Mouse (Mus musculus) left cerebral cortex, adult 11 months (tissue): ENCODE data around the gene Sult6b2.

Experiments
- DNase-seq: peaks from one replicate; pipeline ENCODE4 v3.0.0; 2022; ENCODE audit warnings: low spot score

Sult6b2 gene

GRCm38 (mm10) chr6:142809373-142810098, 5.2 kb upstream of the Sult6b2 start:
- no peak for DNase-seq

- no peak for DNase-seq
These were observed 2.0 kb upstream of the Sult6b2 start for GRCm38 (mm10) chr6:142806326-142806725.

GRCm38 (mm10) chr6:142802617-142803525, 1.4 kb downstream of the Sult6b2 start:
- DNase-seq, result no peak

- no peak for DNase-seq
These were observed 2.6 kb downstream of the Sult6b2 start for GRCm38 (mm10) chr6:142801687-142802086.

- no peak for DNase-seq
These were observed 4.5 kb downstream of the Sult6b2 start for GRCm38 (mm10) chr6:142799704-142800374.

- DNase-seq, result no peak
These were observed 5.5 kb downstream of the Sult6b2 start for GRCm38 (mm10) chr6:142798837-142799236.

GRCm38 (mm10) chr6:142797996-142798395, 6.3 kb downstream of the Sult6b2 start:
- DNase-seq, result no peak

- no peak for DNase-seq
These were observed 8.5 kb downstream of the Sult6b2 start for GRCm38 (mm10) chr6:142795655-142796441.

- no peak for DNase-seq
These were observed 9.2 kb downstream of the Sult6b2 start for GRCm38 (mm10) chr6:142795087-142795486.

- no peak for DNase-seq
These were observed 10.8 kb downstream of the Sult6b2 start for GRCm38 (mm10) chr6:142793468-142793867.

GRCm38 (mm10) chr6:142792241-142792968, 11.9 kb downstream of the Sult6b2 start:
- no peak for DNase-seq

- DNase-seq, result no peak
These were observed 14.6 kb downstream of the Sult6b2 start for GRCm38 (mm10) chr6:142789736-142790135.

GRCm38 (mm10) chr6:142788042-142788987, 16.0 kb downstream of the Sult6b2 start:
- no peak for DNase-seq

GRCm38 (mm10) chr6:142786106-142786505, 18.2 kb downstream of the Sult6b2 start:
- DNase-seq, result no peak

GRCm38 (mm10) chr6:142785343-142785742, 19.0 kb downstream of the Sult6b2 start:
- no peak for DNase-seq

- DNase-seq, result no peak
These were observed 23.0 kb downstream of the Sult6b2 start for GRCm38 (mm10) chr6:142781286-142781685.

- no peak for DNase-seq
These were observed 23.7 kb downstream of the Sult6b2 start for GRCm38 (mm10) chr6:142780574-142781033.

GRCm38 (mm10) chr6:142779812-142780573, 24.3 kb downstream of the Sult6b2 start:
- no peak for DNase-seq
